11 mouse cellular contexts compared by ENCODE assay signal in genomic region chr12:24584835-24585234, GRCm38 (mm10). TPM values are rescaled to one million over a fixed set of nuclear protein-coding genes. Genes with fewer than 3 reads are reported as not detected.
DNase-seq lines count a peak whose midpoint lies in the region; ATAC-seq lines count a peak whose summit lies in the region.
"Had no signal": no experiment of that assay in that cellular context is flagged by ENCODE, and none has a peak within 500 bp of the region (broad histone marks: within the 10 kb centered on the region; RNA-seq: fewer than 3 reads in every experiment).

No protein-coding gene starts in this region.

- 65% methylated on average over 8 of the region's 8 CpGs for WGBS in forebrain, embryonic 16.5 days
- WGBS in forebrain, embryonic 13.5 days, result 87% methylated on average over 8 of the region's 8 CpGs
- 80% methylated on average over 8 of the region's 8 CpGs for WGBS in hindbrain, embryonic 15.5 days
- WGBS in hindbrain, embryonic 13.5 days, result 88% methylated on average over 8 of the region's 8 CpGs

- peak; percentile 65; the same call in 1 of the 2 replicates for ATAC-seq in forebrain, embryonic 16.5 days
- ATAC-seq in forebrain, embryonic 13.5 days, result no peak
- peak; percentile 59; the same call in 1 of the 2 replicates for ATAC-seq in hindbrain, embryonic 15.5 days (ENCODE audit: low FRiP score, low read depth)
- no peak for ATAC-seq in hindbrain, embryonic 13.5 days (ENCODE audit: low FRiP score)
- ATAC-seq: inflammation-experienced regulatory T-cells, adult 6 months had no signal

- no peak overlapping the region for H3K27ac ChIP-seq in forebrain, embryonic 16.5 days (ENCODE audit: low read length)
- no peak overlapping the region for H3K27ac ChIP-seq in forebrain, embryonic 13.5 days
- no peak overlapping the region for H3K27ac ChIP-seq in hindbrain, embryonic 15.5 days (replicated peaks)
- no peak overlapping the region for H3K27ac ChIP-seq in hindbrain, embryonic 13.5 days
- H3K27ac ChIP-seq: neural tube, embryonic 13.5 days had no signal

- DNase-seq in right cerebral cortex, postnatal 10 days (ENCODE audit: low spot score in 2 of 2), result peak; percentile 74 to 78
- no peak for DNase-seq in right cerebral cortex, postnatal 4 days
- DNase-seq in spleen, postnatal 14 days (ENCODE audit: low spot score in 2 of 2), result no peak
- no peak for DNase-seq in cerebellum, adult 8-10 months
- DNase-seq: adrenal gland, adult 8-10 months had no signal

- no peak overlapping the region for H3K4me3 ChIP-seq in forebrain, embryonic 16.5 days (replicated peaks; ENCODE audit: low read length)
- H3K4me3 ChIP-seq in forebrain, embryonic 13.5 days, result no peak overlapping the region
- no peak overlapping the region for H3K4me3 ChIP-seq in hindbrain, embryonic 15.5 days
- no peak overlapping the region for H3K4me3 ChIP-seq in hindbrain, embryonic 13.5 days
- H3K4me3 ChIP-seq: neural tube, embryonic 13.5 days had no signal

- no peaks in the 10 kb centered on the region for H3K9me3 ChIP-seq in forebrain, embryonic 16.5 days (ENCODE audit: control insufficient read depth, low read length)
- no peaks in the 10 kb centered on the region for H3K9me3 ChIP-seq in forebrain, embryonic 13.5 days (replicated peaks)
- H3K9me3 ChIP-seq in hindbrain, embryonic 15.5 days, result no peaks in the 10 kb centered on the region
- no peaks in the 10 kb centered on the region for H3K9me3 ChIP-seq in hindbrain, embryonic 13.5 days
- H3K9me3 ChIP-seq: neural tube, embryonic 13.5 days had no signal

- no peak overlapping the region for H3K9ac ChIP-seq in forebrain, embryonic 16.5 days (replicated peaks; ENCODE audit: low read depth, low read length)
- no peak overlapping the region for H3K9ac ChIP-seq in forebrain, embryonic 13.5 days
- no peak overlapping the region for H3K9ac ChIP-seq in hindbrain, embryonic 15.5 days
- H3K9ac ChIP-seq in hindbrain, embryonic 13.5 days, result no peak overlapping the region
- H3K9ac ChIP-seq: neural tube, embryonic 13.5 days had no signal

- H3K4me1 ChIP-seq in forebrain, embryonic 16.5 days (replicated peaks; ENCODE audit: control insufficient read depth, insufficient read depth, low read length), result no peaks in the 10 kb centered on the region
- H3K4me1 ChIP-seq in forebrain, embryonic 13.5 days, result no peaks in the 10 kb centered on the region
- no peaks in the 10 kb centered on the region for H3K4me1 ChIP-seq in hindbrain, embryonic 15.5 days (replicated peaks)
- peaks cover 7% of the 10 kb centered on the region for H3K4me1 ChIP-seq in hindbrain, embryonic 13.5 days (replicated peaks)
- H3K4me1 ChIP-seq: neural tube, embryonic 13.5 days had no signal

- no peak overlapping the region for H3K4me2 ChIP-seq in forebrain, embryonic 16.5 days (ENCODE audit: low read length)
- no peak overlapping the region for H3K4me2 ChIP-seq in forebrain, embryonic 13.5 days
- H3K4me2 ChIP-seq in hindbrain, embryonic 15.5 days, result no peak overlapping the region
- H3K4me2 ChIP-seq in hindbrain, embryonic 13.5 days, result no peak overlapping the region
- H3K4me2 ChIP-seq: neural tube, embryonic 13.5 days had no signal

- H3K36me3 ChIP-seq in forebrain, embryonic 16.5 days (ENCODE audit: control insufficient read depth, insufficient read depth), result no peaks in the 10 kb centered on the region
- no peaks in the 10 kb centered on the region for H3K36me3 ChIP-seq in forebrain, embryonic 13.5 days (ENCODE audit: poor library complexity, severe bottlenecking)
- no peaks in the 10 kb centered on the region for H3K36me3 ChIP-seq in hindbrain, embryonic 15.5 days
- H3K36me3 ChIP-seq in hindbrain, embryonic 13.5 days, result peaks cover 5% of the 10 kb centered on the region; the same call in 1 of the 2 replicates
- H3K36me3 ChIP-seq: neural tube, embryonic 13.5 days had no signal

- H3K27me3 ChIP-seq in forebrain, embryonic 16.5 days (replicated peaks; ENCODE audit: control insufficient read depth, insufficient read depth, low read length), result no peaks in the 10 kb centered on the region
- no peaks in the 10 kb centered on the region for H3K27me3 ChIP-seq in forebrain, embryonic 13.5 days
- H3K27me3 ChIP-seq in hindbrain, embryonic 15.5 days, result no peaks in the 10 kb centered on the region
- H3K27me3 ChIP-seq in hindbrain, embryonic 13.5 days, result no peaks in the 10 kb centered on the region
- H3K27me3 ChIP-seq: neural tube, embryonic 13.5 days had no signal

RNA-seq across cellular contexts. Expression of gene Grhl1, which starts 12.8 kb away (rescaled TPM):
- 0.89 and 1.0 TPM in 2 replicates for polyA plus RNA-seq in forebrain, embryonic 16.5 days (2015; fragmentation: Nextera tagmentation; extraction: Ambion mirVana)
- 0.54 and 0.84 TPM in 2 replicates for polyA plus RNA-seq in forebrain, embryonic 13.5 days (2015; fragmentation: Nextera tagmentation; extraction: Ambion mirVana)
- polyA plus RNA-seq in hindbrain, embryonic 15.5 days (2015; fragmentation: Nextera tagmentation; extraction: Ambion mirVana), result 0.97 and 1.3 TPM in 2 replicates
- 0.78 and 1.0 TPM in 2 replicates for polyA plus RNA-seq in hindbrain, embryonic 13.5 days (2015; fragmentation: Nextera tagmentation; extraction: Ambion mirVana)

Comparison
In these comparisons a context has a peak if more than half of its experiments do, and no peak if none do; other contexts are left out.
1. ATAC-seq: peak in forebrain, embryonic 16.5 days (single experiment) and hindbrain, embryonic 15.5 days (single experiment); none in forebrain, embryonic 13.5 days (single experiment) and hindbrain, embryonic 13.5 days (single experiment).
2. DNase-seq: peak in right cerebral cortex, postnatal 10 days (2 of 2); none in right cerebral cortex, postnatal 4 days (single experiment), spleen, postnatal 14 days (0 of 2) and cerebellum, adult 8-10 months (single experiment).